Mouse (Mus musculus): ENCODE results near the gene Mob2.

Gene Mob2

GRCm38 (mm10) chr7:142019699-142020098 lies 41.2 kb downstream of the Mob2 start:
- no peak for DNase-seq

- DNase-seq: peak; percentile 48 to 69
Measured at GRCm38 (mm10) chr7:142016562-142016961, 44.3 kb downstream of the Mob2 start.

- peak in 1 of 2 experiments; percentile 43 for DNase-seq
Measured at GRCm38 (mm10) chr7:142001597-142002340, 59.1 kb downstream of the Mob2 start.

- DNase-seq: no peak
Measured at GRCm38 (mm10) chr7:142000661-142001060, 60.2 kb downstream of the Mob2 start.

- no peak for DNase-seq
Measured at GRCm38 (mm10) chr7:141994121-141994520, 66.7 kb downstream of the Mob2 start.

- DNase-seq: no peak
Measured at GRCm38 (mm10) chr7:141991183-141991582, 69.7 kb downstream of the Mob2 start.

- DNase-seq: no peak
Measured at GRCm38 (mm10) chr7:141988314-141988806, 72.5 kb downstream of the Mob2 start.

- DNase-seq: no peak
Measured at GRCm38 (mm10) chr7:141981237-141981636, 79.6 kb downstream of the Mob2 start.

GRCm38 (mm10) chr7:141979247-141979646 lies 81.6 kb downstream of the Mob2 start:
- DNase-seq: no peak

- DNase-seq: no peak
Measured at GRCm38 (mm10) chr7:141978003-141978402, 82.9 kb downstream of the Mob2 start.

- peak in 1 of 2 experiments; percentile 42 for DNase-seq
Measured at GRCm38 (mm10) chr7:141972831-141973619, 87.8 kb downstream of the Mob2 start.

GRCm38 (mm10) chr7:141966281-141966680 lies 94.6 kb downstream of the Mob2 start:
- DNase-seq: no peak

GRCm38 (mm10) chr7:141962521-141962920 lies 98.3 kb downstream of the Mob2 start:
- no peak for DNase-seq

GRCm38 (mm10) chr7:141961491-141961890 lies 99.4 kb downstream of the Mob2 start:
- DNase-seq: no peak

- no peak for DNase-seq
Measured at GRCm38 (mm10) chr7:141960926-141961325, 99.9 kb downstream of the Mob2 start.

- DNase-seq: peak in 1 of 2 experiments; percentile 20
Measured at GRCm38 (mm10) chr7:141959133-141959532, 101.7 kb downstream of the Mob2 start.
